Mouse (Mus musculus) Muller cell, postnatal 12 days (primary cell): Measurements from ENCODE around the gene Spaca4.

Source experiments
- DNase-seq: peaks from one replicate; pipeline ENCODE4 v3.0.0-alpha.2; 2015; ENCODE audit errors: inconsistent ontology term

Spaca4 gene

DNA sequence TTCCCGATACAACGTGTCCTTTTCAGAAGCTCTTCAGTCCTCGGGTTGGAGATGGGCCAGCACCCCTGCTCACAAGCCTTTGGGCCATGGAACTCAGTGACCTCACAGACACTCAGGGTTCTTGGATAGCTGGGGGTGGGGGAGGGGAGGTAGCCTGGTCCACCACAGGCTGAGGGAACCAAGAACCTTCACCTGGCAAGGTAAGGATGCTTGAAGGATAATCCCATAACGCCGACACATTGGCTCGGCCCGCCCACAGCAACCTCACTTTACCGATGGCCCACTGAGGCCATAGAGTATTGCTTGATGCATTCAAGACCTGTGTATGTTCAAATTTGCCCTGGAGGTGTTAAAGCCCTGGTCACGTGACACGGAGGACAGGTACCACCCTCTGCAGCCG, at the start of gene Spaca4:
Gene Spaca4, minus strand, starts transcription at position 101 of the 400 bp plus-strand sequence.
- DNase-seq, result no peak

DNA sequence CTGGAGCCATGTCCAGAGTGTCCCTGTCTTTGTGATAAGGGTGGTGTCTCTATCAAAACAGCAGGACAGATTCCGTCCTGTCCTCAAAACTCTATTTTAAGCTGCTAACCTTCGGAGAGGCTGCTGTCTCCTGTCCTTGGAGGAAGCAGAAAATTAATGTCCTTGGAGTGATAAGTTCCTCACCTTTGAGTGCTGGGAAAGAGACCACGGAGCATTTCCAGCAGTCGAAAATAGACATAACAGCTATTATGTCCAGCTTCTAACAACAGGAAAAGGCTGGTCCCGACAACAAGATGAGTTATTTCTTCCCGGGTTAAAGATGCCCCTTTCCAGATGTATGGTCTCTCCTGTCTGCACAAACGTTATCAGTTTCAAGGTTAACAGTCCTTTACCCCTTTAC, 49.6 kb upstream of the Spaca4 start:
- DNase-seq, result no peak

DNA sequence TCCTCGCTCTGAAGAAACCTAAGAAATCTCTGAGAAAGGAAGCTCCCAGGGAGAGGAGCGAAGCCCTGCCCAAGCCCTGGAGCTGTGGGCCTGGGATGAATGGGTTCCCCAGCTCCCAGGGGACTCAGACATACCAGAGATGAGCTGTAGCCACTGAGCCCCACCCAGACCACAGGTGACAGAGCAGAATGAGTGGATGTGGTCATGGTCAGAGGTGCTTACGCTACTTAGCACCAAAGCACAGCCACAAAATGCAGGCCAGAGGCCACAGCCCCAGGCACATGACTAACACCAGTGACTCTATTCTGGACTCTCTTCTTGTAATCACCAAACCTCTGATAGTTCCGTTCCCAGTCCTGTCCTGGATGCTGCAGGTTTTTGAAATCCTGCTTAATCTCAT, 45.5 kb upstream of the Spaca4 start:
- peak; percentile 14 for DNase-seq

DNA sequence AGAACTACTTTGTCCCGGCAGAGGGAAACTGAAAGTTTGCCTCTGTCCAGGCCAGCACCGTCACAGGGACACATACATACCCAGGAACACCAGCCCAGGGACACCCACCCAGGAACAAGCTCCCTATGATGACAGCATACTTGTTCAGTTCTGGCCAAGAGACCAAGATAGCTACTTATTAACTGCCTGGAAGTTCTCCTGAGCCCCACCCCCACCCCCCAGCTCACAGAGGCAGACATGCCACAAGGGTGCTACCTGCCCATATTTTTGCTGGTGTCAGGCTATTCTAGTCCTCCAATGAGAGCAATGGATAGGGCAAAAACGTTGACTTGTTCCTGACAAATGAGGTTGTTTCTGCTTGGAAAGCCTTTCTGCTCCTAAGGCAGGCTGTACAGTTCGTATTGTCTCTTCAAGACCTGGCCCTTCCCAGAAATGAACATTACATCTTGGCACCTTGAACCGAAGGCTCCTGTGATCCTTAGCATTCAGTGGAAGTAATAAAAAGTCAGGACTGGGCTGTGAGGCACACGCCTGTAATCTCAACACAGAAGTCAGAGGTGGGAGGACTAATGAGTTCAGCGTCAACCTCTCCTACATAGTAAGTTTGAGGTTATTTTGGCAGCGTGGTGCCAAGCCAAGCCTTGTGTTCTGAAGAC, 44.9 kb upstream of the Spaca4 start:
- no peak for DNase-seq

DNA sequence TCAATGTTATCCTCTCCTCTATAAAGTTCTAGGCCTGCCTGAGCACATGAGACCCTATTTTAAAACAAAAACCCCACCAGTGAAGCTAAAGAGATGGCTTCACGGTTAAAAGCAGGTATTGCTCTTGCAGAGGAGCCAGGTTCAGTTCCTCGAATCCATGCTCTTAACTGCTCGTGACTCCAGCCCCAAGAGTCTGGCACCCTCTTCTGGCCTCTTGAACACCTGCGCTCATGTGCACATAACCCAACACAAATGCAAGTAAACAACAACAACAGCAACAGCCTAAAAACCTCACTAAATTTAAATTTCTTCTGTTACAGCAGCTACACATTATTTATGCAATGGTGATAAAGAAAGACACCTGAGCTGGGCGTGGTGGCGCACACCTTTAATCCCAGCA, 41.9 kb upstream of the Spaca4 start:
- no peak for DNase-seq

DNA sequence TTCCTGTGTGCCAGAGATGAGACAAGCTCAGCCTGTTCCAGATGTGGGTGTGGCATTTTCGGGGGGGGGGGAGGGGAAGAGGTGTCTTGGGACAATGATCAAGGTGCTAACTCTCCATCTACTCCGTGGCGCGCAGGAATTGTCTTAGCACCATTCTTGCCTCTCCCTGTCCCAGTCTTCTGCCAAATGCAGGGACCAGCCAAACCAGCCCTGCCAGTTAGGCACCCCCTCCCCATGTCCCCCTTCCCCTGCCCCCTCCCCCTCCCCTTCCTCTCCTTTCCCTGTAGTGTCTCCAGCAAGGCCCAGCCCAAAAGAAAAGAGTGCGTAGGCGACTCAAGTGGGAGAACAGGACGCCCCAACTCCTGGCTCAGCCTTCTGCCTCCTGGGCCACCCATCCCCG, 41.2 kb upstream of the Spaca4 start:
- no peak for DNase-seq

DNA sequence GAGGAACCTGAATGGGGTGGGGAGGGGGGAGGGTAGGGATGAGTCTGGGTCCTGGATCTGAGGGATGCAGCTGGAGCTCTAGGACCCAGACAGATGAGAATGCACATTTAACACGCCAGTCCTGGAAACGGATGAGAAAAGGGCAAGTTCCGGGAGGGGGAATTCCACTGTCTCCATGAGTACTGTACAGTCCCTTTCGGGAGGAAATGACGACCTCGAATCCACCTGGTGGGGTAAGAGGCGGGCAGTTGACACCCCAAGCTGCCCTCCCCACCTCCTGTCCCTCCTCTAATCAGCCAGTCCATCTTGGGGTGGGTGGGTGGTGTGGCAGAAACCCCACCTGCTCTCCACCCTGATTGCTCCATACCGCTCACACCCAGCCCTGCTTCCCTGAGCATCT, 40.4 kb upstream of the Spaca4 start:
- no peak for DNase-seq

DNA sequence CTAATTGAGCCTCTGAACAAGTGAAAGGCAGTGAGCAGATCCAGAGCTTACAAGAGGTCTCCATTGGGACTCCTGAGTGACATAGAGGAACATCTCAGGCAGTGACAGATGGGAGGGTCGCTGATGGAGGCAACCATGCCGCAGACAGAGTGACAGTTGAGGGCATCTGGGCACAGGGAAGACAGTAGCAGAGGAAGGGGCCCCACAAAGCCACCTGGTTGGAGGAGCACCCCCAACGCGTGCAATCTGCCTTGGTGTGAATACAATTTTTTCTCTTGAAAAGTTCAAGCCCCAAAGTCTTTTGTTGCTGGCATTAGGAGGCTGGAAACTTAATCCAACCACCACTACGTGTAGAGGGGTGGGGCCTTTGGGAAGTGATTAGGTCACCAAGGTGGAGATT, 34.5 kb upstream of the Spaca4 start:
- DNase-seq, result no peak

DNA sequence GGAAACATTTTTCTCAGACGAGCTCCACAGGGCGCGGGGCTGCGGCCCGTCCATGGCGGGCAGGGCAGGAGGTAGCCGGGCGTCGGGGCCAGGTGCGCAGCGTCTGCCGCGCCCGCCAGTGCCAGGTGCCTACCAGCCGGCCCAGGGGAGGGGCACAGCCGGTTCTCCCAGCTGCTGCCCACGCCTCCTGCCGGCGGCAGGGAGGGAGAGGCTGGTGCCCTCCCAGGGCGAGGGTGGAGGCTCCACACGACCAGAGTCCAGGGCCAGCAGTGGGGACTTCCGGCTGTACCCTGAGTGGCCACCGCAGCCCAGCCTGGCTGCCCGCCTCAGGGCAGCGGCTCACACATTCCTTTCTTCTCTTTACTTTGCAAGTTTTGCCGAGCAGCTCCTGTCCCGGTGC, 33.8 kb upstream of the Spaca4 start:
- DNase-seq, result peak; percentile 66

DNA sequence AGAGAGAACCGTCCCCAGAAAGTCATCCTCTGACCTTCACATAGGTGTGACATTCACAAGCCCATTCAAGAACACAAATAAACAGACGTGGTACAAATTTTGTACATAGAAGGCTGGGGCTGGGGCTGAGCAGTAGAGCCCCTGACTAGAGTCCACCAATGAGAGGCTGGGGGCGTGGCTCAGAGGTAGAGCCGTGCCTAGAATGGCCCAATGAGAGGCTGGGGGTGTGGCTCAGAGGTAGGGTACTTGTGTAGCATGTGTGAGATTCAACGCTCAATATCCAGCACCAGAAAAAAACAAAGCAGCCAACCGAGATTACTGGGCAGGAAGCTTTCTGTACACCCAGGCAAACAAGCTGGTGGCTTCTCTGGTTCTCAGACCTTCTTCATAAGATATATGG, 30.1 kb upstream of the Spaca4 start:
- no peak for DNase-seq

DNA sequence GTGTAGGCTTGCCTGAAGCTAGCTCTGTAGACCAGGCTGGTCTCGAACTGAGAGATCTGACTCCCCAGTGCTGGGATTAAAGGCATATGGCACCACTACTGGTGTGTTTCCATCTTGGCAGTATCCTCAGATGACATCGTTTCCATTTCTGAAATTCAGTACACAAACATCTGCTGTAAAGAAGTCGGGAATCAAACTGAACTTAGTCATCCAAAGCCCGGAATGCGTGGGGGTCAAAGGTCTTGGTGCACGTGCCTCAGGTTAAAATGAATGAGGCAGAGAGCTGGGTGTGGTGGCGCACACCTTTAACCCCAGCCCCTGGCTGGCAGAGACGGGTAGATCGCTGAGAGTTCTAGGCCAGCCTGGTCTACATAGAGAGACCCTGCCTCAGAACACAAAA, 24.5 kb upstream of the Spaca4 start:
- no peak for DNase-seq

DNA sequence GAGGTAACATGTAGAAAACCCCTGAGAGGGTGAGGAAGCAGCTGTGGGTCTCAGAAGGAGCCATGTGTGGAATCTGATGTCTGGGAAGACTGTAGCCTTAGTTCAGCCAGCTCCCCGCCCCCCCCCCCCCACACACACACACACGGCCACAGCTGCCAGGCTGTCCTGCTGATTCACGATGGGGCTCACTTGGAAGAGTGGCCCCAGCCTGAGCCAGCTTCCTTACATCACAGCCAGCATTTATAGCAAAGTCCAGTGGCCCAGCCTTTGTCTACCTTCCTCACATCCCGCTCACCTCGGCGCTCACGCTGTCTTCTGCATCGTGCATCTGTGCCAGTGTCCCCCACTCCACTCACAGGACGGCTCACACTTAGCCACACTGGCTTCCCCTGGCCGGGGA, 23.8 kb upstream of the Spaca4 start:
- DNase-seq, result no peak

DNA sequence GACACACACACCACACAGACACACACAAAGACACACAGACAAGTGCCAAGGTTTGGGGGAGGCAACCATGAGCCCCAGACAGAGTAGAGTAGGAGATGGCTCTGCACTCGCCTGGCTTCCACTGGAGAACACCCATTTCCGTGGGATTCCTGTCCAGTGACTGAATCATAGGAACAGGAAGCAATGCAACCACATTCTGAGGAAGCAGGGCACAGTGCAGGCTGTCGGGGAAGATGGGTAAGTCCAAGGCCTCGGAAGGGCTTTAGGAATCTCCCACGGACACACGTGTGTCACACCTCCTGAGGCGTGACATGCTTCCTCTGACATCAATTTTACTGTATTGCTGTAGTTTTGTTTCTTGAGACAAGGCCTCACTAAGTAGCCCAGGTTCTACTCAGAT, 22.5 kb upstream of the Spaca4 start:
- no peak for DNase-seq

DNA sequence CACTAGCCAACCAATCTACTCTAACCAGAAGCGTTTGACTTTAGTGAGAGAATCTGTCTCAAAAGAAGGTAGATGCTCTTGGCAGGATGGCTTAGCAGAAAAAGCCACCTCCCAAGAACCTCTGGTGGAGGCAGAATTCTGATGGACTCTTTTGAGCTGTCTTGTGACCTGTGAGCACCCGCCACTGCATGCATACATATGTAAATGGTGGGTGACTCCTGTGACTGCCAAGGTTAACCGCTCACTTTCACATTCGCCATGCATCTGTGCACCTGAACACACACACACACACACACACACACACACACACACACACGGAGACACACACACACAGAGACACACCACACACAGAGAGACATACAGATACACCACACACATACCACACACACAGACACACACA, 21.8 kb upstream of the Spaca4 start:
- no peak for DNase-seq

DNA sequence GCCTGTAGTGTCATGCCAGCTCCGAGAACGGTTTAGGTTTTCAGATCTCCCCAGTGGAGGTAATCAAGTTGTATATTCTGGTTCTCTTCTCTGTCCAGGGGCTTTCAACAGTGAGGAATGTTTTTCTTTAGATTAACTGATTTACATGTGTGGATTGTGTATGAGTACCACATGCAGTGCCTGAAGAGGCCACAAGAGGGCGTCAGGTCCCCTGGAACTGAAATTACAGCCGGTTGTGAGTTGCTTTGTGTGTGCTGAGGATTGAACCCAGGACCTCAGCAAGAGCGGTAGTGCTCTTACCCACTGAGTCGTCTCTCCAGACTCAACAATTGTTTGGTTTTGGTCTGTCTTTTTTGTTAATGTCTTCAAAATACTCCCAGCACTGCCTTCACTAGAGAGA, 20.9 kb upstream of the Spaca4 start:
- DNase-seq, result no peak

DNA sequence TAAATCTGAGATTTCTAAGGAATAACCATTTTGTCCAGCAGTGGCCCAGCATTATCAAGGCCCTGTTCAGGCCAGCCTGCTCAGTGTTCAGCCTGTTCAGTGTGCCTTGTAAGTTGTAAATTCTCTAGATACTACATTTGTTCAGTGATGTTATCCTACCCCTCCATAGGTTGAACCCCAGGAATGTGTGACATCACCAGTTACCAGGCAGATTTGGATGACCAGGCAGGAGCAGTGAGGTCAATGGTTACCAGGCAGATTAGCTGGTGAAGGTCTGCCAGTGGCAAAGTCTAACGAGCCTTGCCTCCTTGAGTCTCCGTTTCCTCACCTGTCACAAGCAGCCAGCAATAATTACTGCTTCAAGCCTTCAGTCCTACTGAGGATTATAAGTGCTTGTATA, 18.8 kb upstream of the Spaca4 start:
- peak; percentile 69 for DNase-seq

DNA sequence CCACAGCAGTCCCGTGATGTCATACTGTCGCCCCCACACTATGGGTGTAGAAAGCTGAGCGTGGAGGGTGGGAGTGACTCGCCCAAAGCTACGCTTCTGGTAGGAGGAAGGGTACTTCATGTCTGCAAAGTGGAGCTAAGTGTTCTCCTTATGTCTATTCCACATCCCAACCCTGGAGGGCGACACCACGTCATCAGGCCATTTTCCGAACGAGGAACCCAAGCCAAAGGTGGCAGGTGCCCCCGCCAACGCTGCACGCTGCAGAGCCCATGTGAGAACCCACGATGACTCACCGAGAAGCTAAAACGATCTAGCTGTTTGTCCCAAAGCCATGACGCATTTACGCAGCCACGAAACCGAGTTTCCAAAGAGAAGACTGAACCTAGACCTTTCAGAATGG, 16.7 kb upstream of the Spaca4 start:
- DNase-seq, result peak; percentile 68

DNA sequence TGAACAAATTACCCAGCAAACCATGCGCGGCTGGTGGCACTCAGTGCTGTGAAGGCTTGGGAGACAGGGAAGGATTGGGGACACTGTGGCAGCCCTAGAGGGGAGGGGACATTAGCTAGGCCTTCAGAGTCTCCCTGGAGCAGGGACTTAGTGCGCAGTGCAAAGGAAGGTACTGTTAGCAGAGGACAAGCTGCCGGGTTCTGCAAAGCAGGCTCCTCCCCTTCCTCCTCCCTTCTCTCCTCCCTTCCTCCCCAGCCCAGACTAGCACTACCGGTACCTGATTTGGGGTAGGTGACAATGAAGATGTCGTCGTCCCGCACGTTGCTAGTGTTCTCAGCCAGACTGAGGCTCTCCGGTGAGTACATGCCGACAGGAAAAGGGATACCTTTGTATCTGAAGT, 16.2 kb upstream of the Spaca4 start:
- no peak for DNase-seq

DNA sequence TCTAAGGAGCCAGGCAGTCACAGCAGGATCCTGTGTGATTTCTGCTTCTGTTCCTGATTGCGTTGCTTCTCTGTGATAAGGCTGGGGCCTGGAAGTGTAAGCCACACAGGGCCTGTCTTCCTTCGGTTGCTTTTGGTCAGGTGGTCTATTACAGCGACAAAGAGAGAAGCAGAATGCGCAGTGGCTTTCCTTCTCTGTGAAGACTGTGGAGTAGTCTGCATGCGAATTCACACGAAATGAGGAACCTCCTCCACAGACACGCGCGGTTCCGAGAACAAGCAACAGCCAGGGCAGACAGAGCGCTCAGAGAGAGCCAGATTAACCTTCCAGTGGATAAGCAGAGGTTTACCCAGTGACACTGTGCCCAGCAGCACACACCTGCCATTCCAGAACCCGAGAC, 15.7 kb upstream of the Spaca4 start:
- DNase-seq, result no peak

DNA sequence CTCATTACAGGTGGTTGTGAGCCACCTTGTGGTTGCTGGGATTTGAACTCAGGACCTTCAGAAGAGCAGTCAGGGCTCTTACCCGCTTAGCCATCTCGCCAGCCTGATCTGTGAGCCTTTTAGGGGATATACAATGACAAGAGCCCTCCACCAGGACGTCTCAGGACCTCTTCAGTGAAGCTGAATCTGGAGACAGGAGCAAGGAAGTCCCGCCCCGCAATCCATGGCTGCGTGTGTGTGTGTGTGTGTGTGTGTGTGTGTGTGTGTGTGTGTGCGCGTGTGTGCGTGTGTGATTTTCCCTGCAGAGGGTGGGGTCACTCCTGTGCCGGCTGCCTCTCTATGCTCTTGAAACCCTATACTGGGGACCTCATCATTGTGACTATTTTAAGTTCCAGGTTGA, 14.2 kb upstream of the Spaca4 start:
- DNase-seq, result no peak

DNA sequence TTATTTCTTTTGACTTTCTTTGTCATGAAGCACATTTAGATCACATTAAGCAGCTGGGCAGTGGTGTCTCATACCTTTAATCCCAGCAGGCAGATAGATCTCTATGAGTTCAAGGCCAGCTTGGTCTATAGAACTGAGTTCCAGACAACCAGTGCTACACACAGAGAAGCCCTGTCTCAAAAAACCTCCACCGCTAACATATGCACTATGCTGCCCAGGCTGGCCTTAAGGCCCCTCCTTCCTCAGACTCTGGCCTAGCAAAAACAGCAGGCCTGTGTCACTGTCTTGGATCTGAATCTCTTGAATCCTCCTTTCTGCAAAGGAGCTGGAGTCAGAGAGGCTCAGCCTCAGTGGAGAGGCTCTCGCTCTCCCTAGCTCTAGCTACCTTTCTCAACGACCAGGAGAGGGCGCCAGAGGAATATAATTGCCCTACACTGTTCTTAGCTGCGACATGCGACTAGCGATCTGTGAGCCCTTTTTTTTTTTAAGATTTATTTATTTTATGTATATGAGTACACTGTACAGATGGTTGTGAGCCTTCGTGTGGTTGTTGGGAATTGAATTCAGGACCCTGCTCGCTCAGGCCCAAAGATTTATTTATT, 13.7 kb upstream of the Spaca4 start:
- peak; percentile 70 for DNase-seq

DNA sequence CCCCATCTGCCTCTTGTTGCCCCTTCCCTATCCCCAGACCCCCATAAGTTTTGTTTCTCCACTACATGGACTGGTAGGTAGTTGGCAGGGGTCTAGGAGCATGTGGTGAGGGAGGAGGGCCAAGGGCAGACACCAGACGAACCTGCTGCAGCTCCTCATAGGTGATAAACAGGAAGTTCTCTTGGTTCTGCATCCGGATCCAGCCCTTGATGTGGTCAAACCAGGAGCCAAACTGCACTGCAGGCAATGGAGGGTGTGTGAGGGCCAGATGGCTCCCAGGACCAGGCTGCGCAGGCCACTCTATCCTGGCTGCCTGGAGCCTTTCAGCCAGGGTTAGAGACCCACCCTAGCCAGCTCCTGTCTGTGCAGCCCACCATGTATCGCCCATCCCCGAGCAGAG, 7.9 kb upstream of the Spaca4 start:
- no peak for DNase-seq

DNA sequence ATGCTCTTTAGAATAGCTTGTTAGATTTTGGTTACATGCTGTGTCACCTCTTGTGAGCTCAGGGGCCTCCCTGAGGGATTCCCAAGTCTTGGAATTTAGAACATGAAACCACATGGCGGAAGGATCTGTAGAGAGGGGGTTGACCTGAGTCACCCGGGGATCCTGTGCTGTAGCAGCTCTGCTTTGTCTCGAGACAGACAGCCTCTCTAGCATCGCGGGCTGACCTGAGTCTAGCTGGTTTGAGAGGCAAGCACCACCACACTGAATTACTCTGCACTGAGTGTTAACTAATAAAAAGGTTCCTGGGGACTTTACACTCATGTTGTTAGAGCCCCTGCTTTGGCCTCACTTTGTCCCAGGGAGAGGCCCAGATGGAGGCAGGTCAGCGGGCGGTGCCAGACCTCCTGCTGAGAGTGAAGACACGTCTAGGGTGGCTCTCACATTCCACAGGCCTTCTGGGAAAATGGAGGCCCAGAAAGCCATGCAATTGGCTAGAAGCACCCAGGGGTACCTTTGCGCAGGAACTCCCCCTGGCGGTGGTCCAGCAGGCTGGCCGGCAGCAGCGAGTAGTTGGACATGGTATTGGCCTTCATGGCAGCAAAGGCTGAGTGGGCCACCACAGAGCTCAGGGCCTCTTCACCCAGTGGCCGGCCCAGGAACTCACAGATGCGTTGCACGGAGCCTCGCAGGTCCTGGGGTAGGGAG, 5.3 kb upstream of the Spaca4 start:
- DNase-seq, result peak; percentile 54
